Mouse (Mus musculus) spleen, postnatal 4 days (tissue): ENCODE results near the gene Fgfr2.
A peak's percentile ranks its signal among the peaks of the same experiment; 100 is the strongest.

Experiments
- DNase-seq, 2 experiments: peaks; one replicate each; pipeline ENCODE4 v3.0.0; 2022; ENCODE audit warnings: low spot score in 2 of 2

Fgfr2 gene

DNA sequence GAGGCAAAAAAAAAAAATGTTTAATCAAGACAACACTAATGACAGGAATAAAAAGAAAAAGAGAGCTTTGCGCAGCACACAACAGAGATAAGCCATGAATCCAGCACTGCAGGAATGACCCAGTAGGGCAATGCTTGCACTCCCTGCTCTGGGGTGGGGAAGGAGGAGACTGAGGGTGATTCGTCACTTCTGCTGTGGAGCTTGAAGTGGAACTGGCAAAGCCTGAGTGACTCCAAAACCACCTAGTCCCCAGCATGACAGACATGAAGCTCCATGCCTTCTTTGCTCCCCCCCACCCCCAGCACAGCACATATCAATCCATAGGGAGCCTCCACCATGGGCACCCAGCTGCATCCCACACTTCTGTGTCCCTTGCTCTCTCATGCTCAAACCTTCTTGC lies 753.4 kb downstream of the Fgfr2 start:
- no peak for DNase-seq

DNA sequence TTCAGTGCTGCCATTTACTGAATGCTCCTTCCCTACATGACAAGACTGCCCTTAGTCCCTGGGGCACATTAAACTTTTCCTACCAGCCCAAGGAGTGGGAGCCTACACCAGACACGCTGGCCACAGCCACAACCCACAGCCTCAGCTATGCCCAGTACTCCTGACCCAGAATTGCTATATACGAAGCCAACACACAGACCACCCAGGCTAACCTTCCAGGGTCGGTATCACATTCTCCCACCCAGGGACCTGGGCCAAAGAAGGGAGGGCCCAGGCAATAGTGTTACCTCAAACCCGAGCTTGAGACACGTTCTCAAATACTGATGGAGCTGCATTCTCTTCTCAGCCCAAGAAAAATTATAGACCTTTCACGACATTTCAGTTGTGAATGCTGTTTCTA lies 754.3 kb downstream of the Fgfr2 start:
- DNase-seq = no peak

DNA sequence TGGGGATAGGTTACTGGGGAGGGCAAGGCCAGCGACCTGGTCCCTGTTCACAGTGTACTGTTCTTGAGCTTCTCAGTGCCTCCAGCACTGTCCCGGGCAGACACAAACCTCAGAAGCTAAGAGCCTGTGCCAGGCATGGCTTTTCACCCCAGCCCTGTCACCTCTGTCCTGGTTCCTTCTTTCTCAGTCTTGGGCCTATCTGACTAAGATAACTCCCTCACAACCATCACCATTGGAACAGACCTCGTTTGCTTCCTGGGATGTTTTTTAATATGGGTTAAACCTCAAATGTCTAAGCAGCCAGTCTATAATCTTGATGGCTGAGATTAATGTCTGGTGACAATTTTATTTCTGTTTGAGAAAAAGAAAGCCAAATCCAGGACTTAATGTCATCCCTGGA lies 755.8 kb downstream of the Fgfr2 start:
- peak in 1 of 2 experiments; percentile 59 for DNase-seq

DNA sequence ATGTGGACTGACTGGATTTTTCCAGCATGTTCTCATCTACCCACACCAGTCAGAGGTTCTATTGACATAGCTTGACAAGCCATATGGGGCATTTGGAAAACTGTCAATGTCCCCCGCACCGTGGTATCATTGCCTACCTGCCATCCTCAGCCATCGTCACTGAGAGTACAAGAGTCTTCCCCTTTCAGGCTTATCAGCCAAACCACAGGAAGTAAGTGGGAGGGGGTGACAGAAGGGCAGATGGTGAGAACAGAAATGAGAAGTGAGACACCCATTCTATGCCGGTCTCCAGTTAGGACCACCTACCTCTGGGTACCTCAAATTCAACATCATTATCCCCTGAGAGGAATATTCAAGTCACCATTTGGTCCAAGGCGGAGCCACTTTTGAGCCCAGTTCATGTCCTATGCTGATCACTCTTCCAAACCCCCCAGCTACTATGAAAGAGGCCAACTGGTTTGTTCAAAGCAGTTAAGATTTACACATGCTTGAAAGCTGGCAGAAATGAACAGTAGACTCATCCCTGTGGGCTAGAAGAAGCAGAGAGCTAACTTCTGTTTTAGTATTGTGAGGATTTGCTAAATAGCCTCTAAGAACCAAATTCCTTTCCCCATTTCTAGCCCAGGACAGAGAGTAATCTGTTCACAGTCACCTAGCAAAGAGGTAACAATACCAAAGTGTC lies 757.3 kb downstream of the Fgfr2 start:
- DNase-seq = peak; percentile 39 to 69

DNA sequence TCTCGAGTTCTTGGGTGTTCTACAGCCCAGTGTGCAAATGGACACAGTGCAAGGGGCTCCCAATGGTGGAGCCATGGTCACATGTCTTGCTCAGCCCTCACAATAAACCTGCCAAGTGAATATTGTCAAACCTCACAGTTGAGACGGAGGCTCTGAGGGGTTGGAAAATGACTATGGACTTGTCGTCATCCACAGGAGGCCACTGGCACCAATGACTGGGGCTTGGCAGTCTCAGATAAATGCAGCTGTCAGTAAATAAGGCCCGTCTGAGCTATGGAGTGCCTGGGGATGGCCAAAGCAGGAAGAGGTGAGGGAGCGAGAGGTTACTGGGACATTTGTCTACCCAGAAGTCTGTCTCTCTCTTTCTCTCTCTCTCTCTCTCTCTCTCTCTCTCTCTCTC lies 758.0 kb downstream of the Fgfr2 start:
- no peak for DNase-seq

DNA sequence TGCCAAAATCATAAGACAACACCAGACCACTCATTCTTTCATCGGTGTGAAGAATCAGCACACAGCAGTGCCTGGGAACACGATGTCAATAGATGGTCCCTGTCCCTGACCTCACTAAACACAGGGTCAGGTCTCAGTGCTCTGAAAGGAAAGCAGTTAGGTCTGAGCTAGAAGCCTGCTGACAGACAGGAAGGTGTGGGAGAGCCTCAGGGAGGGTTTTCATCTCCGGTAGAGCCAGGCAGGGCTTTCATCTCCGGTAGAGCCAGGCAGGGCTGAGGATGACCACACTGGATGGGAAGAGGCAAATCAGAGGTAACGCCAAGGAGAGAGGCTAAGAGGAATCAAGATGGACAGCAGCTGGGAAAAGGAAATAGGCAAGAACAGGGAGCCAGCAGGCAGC lies 758.6 kb downstream of the Fgfr2 start:
- DNase-seq = no peak

DNA sequence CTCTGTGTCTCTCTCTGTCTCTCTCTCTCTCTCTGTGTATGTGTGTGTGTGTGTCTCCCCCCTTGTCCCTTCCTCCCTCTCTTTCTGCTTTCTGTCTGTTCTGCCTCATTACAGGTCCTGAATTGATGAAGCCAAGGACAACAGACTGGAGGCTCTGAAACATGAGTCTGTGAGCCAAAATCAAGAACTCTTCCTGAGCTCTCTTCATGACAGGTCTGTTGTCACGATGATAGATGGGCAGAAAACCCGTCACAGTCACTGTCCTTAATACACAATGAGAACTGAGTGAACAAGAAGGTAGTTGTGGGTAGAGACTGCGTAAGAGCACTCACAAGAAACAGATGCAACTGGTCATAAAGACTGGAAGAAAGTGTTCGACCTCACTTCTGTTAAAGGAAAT lies 762.8 kb downstream of the Fgfr2 start:
- no peak for DNase-seq

DNA sequence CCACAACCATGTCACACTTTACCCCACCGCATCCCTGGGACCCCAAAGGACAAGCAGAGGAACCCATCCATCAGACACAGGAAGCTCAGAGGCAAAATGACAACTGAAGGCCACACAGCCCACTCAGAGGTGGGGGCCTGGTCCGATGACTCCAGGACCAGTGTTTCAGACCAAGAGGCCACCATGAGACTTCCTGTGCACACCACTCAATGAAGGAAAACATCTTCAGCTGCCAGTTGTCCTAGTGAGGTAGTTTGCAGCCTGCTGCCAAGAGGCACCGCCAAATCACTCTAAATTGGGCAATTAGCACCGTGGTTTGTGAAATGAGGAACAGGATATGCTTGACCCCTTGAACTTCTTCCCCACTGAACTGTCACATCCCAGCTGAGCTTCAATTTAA lies 764.4 kb downstream of the Fgfr2 start:
- DNase-seq = peak in 1 of 2 experiments; percentile 41

DNA sequence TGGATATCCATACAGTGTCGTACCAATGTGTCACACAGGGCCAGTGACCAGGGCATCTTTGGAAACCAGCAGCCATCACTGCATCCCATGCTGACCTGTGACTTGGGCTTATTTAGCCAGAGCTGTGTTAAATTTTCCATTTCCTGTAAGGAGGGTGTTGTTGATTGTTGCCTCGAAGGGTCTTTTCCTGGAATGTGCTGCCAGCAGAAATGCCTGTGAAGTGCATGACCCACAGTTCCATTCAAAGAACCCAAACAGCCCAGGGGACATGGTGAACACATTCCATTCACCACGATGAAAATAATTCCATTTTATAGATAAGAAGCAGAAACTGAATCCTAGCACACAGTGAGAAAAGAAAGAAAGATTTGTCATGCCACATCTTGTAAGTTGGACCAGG lies 764.9 kb downstream of the Fgfr2 start:
- DNase-seq = no peak

DNA sequence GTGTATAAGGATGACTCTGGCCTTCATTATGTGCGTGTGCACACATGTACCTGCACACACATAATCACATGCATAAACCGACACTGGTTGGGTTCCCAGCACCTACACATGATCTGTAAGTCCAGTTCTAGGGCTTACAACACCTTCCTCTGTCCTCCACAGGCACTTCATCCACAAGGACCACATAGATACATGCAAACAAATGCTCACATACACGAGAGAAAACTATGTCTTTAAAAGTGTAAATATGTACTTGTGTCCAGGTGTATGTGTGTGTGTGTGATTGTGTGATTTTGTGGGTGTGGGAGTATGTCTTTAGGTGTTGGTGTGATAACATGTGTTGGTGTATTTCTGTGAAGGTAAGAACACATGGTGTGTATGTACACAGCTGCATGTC lies 765.3 kb downstream of the Fgfr2 start:
- DNase-seq = no peak

DNA sequence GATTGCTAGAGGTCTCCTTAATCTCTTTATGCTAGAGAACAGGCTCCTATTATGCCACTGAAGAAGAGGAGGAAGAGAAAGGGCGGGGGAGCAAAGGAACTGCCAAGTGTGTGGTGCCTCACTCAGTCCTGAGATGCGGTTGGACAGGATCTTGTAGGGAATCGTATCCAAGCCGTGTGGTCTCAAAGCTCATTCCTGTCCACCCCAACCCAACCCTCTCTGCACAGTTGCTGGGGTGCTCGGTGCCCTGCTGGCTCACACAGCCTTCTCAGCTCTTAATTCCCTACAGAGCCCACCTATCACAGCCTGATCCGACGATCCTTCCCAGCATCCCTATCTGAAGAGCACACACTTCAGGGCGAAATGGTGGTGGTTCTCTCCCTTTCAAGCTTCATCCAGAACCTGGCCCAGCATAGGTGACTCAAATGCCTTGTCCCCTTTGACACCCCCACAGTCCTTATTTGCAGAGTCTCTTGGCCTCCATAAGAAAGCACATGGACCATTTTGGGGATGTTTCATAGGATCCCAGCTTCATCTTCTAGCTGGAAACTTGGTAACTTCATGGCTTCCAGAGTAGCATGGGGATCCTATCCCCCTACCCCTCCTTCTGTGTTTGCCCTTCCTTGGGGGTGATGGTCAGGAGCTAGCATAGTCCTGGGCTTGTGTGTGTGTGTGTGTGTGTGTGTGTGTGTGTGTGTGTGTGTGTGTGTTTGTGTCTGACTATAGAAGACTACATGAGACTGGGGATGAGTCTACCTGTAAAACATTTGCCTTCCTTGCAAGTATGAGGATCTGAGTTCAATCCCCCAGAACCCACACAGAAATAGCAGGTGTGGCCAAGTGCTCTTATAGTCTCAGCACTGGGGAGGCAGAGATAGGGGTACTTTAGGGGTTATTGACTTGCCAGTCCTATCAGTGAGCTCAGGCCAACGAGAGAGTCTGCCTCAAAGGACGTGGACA lies 766.0 kb downstream of the Fgfr2 start:
- no peak for DNase-seq

DNA sequence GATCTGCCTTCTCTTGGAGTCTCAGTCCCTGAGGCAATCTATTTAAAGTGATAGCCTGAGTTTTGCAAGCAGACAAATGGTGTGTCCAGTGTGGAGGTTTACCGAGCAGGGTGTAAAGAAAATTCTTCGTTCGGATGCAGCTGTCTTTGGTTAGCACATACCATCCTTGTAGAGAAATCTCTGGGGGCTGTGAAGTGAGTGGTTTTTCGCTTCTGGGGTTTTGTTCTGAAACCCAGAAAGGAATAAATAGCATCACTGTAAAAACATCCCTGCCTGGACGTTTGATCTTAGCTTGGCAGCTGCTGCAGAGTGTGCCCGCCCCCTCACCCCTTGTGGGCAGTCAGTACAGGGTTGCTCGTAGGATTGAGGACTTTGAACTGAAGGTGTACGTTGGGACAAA lies 767.0 kb downstream of the Fgfr2 start:
- DNase-seq = no peak

DNA sequence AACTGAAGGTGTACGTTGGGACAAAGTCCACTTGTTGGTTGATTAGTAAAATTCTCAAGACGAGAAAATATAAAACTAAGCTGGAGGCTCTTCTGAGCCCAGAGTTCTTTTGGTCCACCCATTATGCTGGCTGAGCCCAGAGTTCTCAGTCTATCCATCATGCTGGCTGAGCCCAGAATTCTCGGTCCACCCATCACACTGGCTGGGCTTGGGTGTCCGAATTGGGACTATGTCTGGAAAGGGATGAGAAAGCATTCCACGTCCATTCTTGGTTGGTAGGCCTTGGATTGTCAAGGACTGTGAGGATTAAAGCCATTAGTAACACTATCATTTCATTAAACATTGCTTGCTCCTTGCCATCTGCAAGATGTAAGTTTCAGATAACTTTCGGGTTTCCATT lies 767.4 kb downstream of the Fgfr2 start:
- DNase-seq = no peak

DNA sequence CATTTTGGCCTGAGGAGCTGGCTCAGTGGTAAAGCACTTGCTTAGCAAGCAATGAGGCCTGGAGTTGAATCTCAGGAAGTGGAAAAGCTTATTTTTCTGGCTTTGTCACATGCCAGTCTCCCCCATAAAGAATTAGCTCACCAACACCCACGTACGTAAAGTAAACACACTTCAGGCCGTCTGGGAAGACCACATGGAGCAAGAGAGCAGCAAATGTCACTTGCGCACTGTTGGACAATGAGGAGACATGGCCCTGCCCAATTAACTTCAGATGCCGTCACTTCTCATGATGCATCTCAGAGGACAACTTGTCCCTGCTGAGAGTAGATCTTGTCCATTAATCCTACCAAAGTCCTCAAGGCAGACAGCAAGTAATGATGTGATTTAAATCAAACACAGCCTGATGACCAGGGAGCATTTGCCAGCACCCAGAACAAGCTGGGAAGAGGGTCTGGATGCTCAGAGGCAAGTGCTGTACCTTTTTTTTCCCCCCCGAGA lies 774.0 kb downstream of the Fgfr2 start:
- no peak for DNase-seq

DNA sequence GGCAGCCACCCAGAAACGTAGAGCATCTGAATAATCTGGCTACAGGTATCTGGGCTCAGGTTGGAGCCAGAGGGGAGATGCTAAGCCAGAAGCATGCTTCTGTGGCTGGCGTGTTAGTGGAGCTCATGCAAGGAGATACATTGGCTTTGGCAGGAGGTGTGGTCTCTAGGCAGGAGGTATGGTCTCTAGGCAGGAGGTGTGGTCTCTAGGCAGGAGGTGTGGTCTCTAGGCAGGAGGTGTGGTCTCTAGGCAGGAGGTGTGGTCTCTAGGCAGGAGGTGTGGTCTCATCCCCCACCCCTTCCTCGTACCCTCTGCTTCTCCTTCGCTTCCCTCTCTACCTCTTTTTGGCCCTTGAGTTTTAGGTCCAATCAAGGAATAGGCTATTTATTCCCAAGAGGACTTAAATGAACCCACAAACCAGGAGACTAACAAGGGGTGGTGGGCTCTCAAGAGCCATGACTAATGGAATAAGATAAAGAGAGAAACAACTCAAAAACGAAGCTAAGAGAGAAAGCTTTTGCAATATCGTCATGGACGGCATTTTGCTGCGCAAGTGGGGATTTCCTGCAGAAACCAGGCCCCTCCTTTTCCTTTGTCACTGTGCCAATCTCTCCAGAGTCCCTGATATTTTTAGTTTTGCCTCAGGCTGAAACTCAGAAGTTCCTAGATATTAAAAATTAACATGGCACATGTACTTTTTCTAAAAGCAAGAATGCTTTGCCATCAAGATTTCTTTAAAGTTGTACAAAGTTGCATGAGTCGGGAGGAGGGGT lies 775.7 kb downstream of the Fgfr2 start:
- DNase-seq = no peak

DNA sequence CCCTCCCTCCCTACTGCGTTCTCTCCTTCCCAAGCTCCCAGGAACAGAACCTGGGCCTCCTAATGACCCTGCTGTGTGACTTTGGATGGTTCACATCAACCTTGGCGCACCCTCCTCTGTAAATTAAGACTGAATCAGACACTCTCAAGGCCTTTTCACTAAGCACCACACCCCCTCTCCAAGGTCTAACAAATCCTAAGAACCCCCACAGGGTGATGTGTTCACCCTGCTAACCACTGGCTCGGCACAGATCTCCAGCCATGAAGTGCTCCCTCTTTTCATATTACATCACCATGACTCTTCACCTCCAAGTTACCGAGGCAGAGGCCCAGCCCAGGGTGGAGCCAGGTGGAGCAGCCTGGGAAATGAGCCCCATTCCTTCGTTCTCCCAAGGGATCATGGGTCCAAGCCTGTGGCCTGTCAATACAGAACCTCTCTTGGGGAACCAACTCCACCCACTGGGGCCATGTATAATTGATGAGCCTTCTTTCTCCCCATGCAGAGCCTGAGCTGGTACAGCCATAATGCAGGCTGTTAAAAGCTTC lies 777.6 kb downstream of the Fgfr2 start:
- no peak for DNase-seq

DNA sequence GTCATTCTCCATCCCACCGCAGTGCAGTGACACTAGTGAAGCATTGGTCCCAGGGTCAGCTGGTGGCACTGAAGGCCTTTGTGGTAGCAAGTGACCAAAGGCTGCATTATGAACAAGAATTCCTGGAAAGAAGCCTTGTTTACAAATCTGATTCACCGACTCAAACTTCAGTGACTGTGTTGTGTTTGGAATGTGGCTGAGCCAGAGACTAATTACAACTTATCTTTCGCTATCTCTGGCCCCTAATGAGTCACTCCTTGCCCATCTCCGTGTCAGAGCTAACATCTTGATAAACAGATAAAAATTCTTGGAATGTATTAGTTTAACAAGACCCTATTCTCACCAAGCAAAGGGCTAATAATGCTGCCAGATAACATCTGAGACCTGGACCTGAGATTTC lies 778.5 kb downstream of the Fgfr2 start:
- no peak for DNase-seq

DNA sequence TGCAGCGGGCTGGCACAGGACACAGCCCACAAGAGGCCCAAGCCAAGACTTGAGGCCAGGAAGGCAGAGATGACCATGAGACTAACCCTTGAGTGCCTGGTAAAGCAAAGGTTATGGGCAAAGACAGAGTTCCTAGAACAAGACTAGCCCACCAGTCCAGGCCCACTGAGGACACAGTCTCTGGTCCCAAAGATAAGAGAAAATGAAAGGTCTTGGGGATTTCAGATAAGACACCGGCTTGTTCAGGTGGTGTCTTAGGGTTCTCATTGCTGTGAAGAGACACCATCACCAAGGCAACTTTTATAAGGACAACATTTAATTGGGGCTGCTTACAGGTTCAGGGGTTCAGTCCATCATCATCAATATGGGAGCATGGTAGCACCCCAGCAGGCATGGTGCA lies 779.2 kb downstream of the Fgfr2 start:
- no peak for DNase-seq

DNA sequence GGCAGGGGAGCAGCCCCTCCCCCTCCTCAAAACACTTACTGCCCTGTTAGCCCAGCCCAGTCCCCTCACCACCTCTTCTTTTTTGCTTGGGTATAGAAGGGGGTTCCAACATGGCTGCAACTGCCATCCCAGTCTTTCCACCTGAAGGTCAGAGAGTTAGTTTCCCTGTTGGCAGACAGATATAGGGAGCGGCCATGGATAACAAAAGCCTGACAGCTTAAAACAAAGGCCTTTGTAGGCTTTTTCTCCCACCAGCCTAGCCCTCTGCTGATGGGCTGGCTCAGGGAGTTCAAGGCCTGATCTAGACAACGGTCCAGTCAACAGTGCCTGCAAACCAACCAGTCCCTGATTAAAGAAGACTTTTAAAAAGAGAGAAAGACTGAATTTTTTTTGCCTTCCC lies 780.0 kb downstream of the Fgfr2 start:
- no peak for DNase-seq

DNA sequence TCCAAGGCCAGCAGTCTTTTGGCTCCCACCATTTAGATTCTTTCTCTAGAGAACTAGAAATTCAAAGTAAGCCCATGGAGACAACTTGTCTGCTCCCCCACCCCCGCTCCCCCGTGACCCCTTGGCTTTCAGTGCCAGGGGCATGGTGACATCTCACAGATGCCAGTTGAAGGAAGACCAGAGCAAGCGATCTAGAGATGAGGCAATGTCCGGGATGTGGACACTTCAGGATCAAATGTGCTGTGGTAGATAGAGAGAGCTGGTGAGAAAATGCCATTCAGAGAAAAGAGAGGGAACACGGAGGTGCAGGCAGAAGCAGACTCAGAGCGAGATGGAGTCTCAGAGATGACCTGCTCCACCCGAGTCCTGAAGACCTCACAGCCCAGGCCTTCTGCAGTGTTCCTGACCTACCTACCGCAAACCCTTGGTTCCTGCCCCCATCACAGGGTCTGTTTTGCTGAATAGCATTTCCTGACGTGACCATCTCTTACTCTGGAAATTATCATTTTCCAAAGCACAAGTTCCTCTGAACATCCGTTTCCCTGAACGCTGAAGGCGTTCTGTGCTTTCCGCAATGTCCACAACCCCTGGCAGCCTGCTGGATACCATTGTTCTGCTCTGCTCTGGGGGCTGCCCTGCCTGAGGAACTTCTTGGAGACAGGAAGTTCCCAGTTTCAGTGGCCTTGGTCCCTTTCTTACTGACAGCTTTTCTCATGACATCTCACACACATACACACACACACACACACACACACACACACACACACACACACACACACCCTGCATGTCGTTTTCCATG lies 783.9 kb downstream of the Fgfr2 start:
- no peak for DNase-seq

DNA sequence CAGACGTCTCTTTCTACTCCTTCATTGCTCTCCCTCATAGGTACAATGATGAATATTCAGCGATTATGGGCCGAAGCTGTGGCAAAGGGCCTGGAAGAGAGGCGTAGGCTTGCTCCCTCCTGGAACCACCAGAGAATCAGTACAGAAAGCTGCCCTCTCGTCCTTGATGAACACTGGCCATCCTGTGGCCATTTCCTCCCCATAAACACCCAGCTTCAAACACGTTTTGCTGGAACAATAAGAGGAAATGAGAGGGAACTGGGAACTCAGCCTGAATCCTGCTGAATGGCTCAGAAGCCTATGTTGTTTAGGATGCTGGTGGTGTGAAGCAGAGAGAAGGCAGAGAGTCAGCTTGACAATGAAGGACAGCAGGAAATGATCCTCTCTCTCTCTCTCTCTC lies 784.8 kb downstream of the Fgfr2 start:
- DNase-seq = no peak
